Mouse (Mus musculus) 3134 (cell line): ENCODE measurements around the gene Eea1.

Experiments
- DNase-seq: peaks from one replicate; pipeline ENCODE4 v3.0.0-alpha.2; 2011; ENCODE audit warnings: low spot score; ENCODE audit not compliant: insufficient read length; ENCODE audit errors: extremely low read depth

The Eea1 gene

DNA sequence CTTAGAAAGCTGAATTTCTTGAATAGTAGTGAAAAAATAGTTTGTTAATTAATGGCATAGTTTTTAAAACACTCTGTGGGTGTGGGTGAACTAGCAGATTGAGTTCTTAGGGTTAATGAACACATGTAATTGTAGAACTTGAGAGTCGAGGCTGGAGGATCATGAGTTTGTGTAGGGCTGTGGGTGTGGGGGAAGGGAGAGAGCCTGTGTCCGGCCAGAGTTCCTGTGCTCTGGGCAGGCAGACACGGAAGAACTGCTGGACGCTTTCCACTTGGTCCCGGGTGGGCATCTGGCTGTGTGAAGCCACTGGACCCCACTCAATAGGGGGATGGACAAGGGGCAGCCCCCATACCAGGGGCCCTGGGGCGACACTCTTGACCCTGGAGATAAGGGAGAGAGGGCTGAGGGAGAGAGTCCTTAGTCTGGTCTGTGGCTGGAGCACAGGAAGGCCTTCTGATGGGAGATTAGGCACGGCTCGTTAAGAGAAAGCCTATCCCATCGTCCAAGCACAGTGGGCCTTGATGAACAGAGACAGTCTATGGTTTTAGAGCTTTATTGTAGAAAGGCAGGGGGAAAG is 107.6 kb downstream of the Eea1 start:
- no peak for DNase-seq

- DNase-seq: no peak
Measured at GRCm38 (mm10) chr10:96048550-96048949, 108.1 kb downstream of the Eea1 start.

- DNase-seq: no peak
Measured at GRCm38 (mm10) chr10:96067347-96067746, 126.9 kb downstream of the Eea1 start.

- no peak for DNase-seq
Measured at GRCm38 (mm10) chr10:96074386-96074785, 133.9 kb downstream of the Eea1 start.

DNA sequence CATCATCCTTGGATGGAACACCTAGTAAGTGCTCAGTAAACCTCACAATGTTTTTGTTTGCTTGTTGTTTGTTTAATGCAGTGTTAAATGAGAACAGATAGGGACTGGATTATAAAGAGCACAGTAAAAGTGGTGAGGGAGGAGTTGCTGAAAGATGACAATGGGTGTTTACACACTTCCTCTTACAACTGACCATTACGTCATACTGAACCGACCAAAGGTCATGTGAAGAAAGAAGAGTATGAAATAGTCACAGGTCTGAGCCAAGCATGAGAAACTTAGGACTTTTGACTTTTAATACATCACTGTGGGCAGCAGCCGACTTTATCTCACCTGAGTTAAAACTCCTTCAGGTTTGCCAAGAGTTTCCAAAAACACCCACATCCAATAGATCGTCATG is 135.0 kb downstream of the Eea1 start:
- DNase-seq: no peak

- no peak for DNase-seq
Measured at GRCm38 (mm10) chr10:96075880-96076279, 135.4 kb downstream of the Eea1 start.

DNA sequence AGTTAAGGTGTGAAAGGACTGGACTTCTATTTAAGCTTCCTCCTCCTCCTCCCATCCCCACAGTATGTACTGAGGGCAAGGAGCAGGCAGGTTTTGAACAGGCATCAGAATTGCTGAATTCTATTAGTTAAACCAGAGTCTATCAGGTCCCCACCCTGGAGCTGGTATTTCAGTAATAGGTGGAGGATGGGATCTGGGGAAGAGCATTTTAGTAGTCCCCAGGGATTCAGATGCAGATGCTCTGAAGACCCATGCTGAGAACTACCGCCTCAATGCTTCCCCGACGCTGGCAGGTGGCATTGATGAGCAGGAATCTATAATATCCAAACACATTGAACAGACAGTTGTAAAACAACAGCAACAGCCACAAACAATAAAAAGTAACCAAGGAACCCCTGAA is 136.0 kb downstream of the Eea1 start:
- no peak for DNase-seq

DNA sequence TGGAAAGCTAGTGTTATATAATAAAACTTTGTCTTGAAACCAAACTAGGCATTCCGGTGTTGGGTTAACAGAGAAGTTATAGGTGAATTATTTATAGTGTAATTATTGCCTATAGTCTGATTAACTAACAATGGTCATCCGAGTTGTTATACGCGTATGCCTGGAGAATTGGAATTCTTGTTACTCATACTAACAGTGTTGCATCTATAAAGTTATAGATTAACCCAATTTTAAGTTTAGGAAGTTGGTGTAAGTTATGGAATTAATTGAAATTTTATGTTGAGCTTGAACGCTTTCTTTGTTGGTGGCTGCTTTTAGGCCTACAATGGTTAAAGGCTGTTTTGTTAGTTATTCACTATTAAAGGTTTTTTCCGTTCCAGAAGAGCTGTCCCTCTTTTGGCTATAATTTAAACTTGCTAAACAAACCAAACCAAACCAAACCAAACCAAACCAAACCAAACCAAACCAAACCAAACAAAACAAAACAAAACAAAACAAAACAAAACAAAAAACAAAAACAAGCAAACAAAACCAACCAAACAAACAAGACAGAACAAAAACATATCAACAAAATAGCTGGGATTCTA is 137.1 kb downstream of the Eea1 start:
- peak; percentile 40 for DNase-seq

- DNase-seq: no peak
Measured at GRCm38 (mm10) chr10:96079823-96080222, 139.4 kb downstream of the Eea1 start.

DNA sequence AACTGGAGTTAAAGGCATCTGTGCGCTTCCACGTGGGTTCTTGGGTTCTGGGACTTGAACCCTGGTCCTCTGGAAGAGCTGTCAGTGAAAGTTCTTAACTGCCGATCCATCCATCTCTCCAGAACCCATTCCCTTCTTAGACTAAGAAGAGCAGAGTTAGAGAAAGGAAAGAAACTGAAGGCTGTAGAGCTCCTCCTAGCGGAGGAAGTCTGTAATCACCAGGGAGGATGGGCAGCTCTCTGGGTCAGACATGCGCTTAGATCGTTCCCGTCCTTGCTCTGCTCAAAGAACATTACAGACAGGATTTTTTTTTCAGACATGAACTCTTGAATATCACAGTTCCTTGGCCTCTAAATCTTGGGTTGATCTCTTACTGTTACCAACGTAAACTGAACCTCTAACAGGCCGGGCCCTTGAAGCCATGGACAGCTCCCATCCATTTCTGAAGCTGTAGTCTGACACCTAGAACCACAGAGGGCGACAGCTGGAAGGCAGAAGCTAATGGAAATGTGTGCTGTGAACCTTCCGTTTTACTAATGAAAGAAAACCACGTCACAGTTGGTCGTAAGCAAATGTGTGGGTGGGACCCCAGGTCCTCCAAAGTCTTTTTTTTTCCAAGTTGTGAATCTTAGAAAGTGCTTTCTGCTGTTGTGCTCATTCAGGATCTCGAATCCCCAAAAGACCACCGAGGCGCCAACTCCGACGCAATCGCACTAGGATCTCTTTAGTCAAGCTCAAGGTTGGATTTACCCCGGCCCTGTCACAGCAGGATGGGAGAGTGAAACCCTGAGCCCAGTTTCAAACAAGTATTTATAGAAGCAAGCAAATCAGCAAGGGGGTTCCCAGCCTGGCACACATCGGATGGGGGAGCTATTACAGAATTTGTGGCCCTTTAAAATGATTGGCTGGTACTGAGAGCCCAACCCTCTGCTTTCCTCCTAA is 140.3 kb downstream of the Eea1 start:
- DNase-seq: peak; percentile 14

DNA sequence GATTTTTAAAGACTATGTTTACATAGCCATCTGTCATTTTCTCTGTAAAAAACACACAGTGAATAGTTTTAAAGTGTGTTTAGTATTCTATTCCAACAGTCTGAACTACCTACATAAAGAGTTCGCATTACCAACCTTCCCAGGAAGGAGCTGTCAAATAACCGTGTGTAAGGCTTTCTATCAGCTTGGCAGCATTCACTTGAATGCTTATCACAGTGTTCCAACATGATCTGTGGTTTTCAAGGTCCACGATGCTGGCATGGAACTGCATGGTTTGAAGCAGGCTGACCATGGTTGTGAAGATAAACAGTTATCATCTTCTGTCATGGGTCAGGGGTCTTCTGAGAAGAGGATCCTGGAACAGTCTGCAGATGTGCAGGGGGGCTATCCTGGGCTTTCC is 141.8 kb downstream of the Eea1 start:
- no peak for DNase-seq

DNA sequence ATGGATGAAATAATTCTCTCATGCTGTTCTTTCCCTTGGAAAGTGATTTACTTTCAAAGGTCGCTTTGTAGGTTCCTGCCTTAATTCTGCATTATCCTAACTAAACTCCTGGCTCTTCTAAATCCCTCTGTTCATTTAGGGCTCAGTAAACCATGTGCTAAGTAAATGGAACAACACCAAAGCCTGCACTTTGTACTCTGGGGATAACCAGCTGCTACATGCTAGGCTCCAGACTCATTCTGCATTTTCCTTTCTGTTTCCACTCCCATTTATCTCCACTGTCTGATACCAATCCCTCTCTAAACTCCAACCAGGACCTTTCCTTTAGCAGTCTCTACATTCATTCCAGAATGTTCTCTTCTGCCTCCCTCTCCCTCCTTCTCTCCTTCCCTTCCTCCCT is 149.3 kb downstream of the Eea1 start:
- no peak for DNase-seq

- DNase-seq: no peak
Measured at GRCm38 (mm10) chr10:96090388-96090787, 149.9 kb downstream of the Eea1 start.

DNA sequence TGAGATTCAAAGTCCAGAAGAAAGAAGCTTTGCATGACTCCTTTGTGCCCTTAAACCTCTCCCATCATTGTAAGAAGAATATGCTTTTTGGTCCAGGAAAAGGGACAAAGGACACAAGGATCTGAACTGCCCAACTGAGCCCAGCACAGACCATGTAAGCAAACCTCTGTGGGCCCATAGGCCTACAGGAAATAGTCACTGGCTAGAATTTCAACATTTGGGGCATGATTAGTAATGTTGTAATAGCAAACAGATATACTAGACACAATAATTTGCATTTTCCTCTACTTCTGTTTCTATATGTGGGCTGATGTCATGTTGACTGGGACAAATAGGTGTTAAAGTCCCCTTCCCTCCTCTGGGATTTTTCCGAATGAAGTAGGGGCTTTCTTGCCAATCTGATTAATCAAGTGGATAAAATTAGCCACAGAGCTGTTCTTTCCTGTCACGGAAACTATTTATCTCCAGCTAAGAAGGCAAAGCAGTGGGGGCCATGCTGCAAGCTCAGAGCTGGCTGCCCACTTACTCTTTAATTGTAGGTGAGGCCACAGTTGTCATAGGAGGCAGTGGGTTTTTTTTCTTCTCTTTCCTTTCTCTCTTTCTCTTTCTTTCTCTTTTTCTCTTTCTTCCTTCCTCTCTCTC is 153.6 kb downstream of the Eea1 start:
- DNase-seq: no peak

DNA sequence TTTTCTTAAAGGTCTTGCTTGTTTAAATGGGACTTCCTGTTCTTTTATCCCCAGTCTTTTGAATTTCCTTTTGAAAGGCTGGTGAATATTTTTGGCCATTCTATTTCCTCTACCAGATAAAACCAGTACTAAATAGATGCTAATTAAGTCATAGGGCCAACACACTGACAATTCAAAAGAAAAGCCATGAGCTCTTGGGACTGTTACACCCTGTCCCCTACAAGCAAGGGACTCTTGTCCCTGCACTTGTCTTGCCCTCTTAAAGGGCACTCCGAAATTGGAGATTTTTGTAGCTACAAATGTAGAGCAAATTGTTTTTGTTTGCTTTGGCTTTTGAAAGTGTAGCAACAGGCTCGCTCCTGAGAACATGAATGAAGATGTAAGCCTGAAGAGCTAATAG is 154.1 kb downstream of the Eea1 start:
- no peak for DNase-seq
